Mouse (Mus musculus): ENCODE measurements at regions not wholly inside any gene's neighbourhood (a gene's known extent, or its start where the extent isn't known, plus 50 kb on each side); places are given as distances from the start of the nearest gene placed in this dataset.

DNA sequence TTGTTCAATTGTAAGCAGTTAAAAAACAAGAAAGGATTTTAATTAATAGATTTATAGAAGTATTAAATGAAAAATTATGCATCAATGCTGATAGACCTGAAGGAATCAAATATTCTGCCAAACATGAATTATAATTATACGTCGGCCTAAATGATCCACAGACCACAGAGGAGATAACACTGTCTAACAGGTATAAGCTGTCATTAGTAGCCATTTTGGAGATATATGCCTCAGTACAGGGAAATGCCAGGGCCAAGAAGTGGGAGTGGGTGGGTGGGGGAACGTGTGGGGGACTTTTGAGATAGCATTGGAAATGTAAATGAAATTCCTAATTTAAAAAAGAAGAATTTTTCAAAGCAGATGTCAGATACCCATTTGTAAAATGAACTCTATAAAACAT, 430.3 kb downstream of the Nsun3 start:
- TF ChIP-seq POLR2A (IDR thresholded peaks at IDR 0.05; ENCODE audit: borderline replicate concordance, low read depth, low read length), result no peak
- no peak for TF ChIP-seq CTCF (IDR thresholded peaks at IDR 0.05; ENCODE audit: low read depth, low read length)
